Mouse (Mus musculus) olfactory bulb, adult 2 months (tissue): ENCODE measurements around the gene Crhr1.

ENCODE experiments used
- CTCF ChIP-seq: fragments of 200-500 bp; IDR thresholded peaks from 2 replicates; pipeline ENCODE4 v1.5.1; 2012; ENCODE audit warnings: low read depth, mild to moderate bottlenecking, low read length, moderate library complexity; ENCODE audit not compliant: insufficient read depth
- POLR2A ChIP-seq: fragments of 200-500 bp; IDR thresholded peaks from 2 replicates; pipeline ENCODE4 v1.6.1; 2012; ENCODE audit warnings: mild to moderate bottlenecking, low read depth, low read length, moderate library complexity; ENCODE audit not compliant: insufficient read depth

GRCm38 (mm10) chr11:104133442-104133983 lies 858 bp downstream of the Crhr1 start:
- TF ChIP-seq CTCF (no peak), POLR2A (0 out of 2 replicates have a peak, but pooled peaks have one; percentile 16)
